Mouse (Mus musculus) megakaryocyte, embryonic 14.5 days (primary cell): Measurements from ENCODE around the gene Pde4b. TPM values are rescaled to one million over a fixed set of nuclear protein-coding genes. Genes with fewer than 3 reads are reported as not detected.
A peak's percentile ranks its signal among the peaks of the same experiment; 100 is the strongest.

Experiments used
- H3K27me3 ChIP-seq: replicated peaks from 2 replicates; pipeline ENCODE3; 2012; ENCODE audit warnings: inconsistent platforms
- H3K36me3 ChIP-seq: replicated peaks from 2 replicates; pipeline ENCODE3; 2012; ENCODE audit warnings: low read length, inconsistent platforms, mixed read lengths
- H3K4me1 ChIP-seq: 2 replicates; pipeline ENCODE4 v1.6.1; 2012; ENCODE audit warnings: inconsistent platforms
- H3K4me3 ChIP-seq: replicated peaks from 2 replicates; pipeline ENCODE3; 2012; ENCODE audit warnings: moderate library complexity, mild to moderate bottlenecking, inconsistent platforms
- H3K9me3 ChIP-seq: 2 replicates; pipeline ENCODE4 v1.6.1; 2012; ENCODE audit warnings: inconsistent platforms
- FLI1 ChIP-seq: IDR thresholded peaks from 2 replicates; pipeline ENCODE4 v1.6.1; 2012; ENCODE audit warnings: low read length, inconsistent platforms, mixed read lengths
- GATA1 ChIP-seq: IDR thresholded peaks from 3 replicates; pipeline ENCODE4 v1.6.1; 2012; ENCODE audit warnings: mixed read lengths, low read length, inconsistent platforms, borderline replicate concordance
- polyA plus RNA-seq: library from polyadenylated mRNA; stranded (reverse); fragments of >175 nt; gene quantifications from 2 replicates; pipeline ENCODE4 v1.2.3, GENCODE M21; 2012; ENCODE audit warnings: low replicate concordance; ENCODE audit not compliant: insufficient read depth

The Pde4b gene
- polyA plus RNA-seq, 1 experiment = 1.2 TPM

DNA sequence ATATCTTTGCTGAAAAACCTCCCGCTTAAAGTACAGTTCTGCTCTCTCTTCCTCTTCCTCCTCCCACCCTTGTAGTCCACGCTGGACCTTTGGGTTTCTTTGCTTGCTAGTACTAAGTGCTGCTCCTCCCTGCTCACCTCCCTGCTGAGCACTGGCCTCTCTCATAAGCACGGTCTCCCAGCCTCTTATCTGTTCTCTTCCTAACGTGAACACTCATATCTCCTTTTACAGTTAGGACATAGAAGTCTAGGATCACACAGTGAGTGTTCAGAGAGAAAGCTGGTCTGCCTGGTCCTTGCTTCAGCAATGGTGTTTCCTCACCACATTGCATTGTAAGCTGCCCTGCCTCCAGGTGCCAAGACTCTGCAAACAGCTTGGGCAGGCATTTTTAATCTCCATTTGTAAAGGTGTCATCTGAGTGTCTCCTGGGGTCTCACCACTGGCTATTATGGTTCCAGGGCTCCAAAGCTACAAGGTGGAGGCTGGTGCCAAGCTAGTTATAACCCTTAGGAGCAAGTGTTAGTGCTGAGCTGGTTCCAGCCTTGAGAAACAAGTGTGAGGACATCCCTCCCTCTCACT, 480.4 kb downstream of the Pde4b start:
- Histone ChIP-seq H3K36me3 (no peaks in the 10 kb centered on the region), H3K4me3 (peak overlapping the region; percentile 43), H3K27me3 (peaks cover 1% of the 10 kb centered on the region), H3K4me1 (peaks cover 51% of the 10 kb centered on the region), H3K9me3 (no peaks in the 10 kb centered on the region)
- TF ChIP-seq FLI1 (no peak), GATA1 (no peak)

DNA sequence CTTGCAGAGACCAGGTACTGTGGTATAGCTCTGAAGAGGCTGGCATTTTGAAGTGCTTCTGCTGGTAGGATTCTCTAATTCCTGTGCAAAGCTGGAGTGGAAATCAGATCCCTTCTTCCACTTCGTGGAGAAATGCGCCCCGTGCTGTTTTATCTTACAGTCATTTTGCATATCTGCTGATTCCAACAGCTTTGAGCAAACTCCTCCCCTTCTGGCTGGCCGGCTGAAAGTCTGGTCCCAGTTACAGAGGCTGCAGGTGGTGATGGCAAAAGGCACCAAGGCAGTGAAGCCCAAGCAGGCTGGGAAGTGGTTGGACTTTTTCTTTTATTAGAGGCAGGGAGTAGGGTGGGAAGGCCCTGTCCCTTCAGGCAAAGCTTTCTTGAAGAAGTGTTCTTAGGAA, 481.2 kb downstream of the Pde4b start:
- Histone ChIP-seq H3K4me3 (peak overlapping the region; percentile 65), H3K27me3 (no peaks in the 10 kb centered on the region), H3K4me1 (peaks cover 59% of the 10 kb centered on the region), H3K9me3 (no peaks in the 10 kb centered on the region), H3K36me3 (no peaks in the 10 kb centered on the region)
- no peak for TF ChIP-seq GATA1
- TF ChIP-seq FLI1 = no peak

DNA sequence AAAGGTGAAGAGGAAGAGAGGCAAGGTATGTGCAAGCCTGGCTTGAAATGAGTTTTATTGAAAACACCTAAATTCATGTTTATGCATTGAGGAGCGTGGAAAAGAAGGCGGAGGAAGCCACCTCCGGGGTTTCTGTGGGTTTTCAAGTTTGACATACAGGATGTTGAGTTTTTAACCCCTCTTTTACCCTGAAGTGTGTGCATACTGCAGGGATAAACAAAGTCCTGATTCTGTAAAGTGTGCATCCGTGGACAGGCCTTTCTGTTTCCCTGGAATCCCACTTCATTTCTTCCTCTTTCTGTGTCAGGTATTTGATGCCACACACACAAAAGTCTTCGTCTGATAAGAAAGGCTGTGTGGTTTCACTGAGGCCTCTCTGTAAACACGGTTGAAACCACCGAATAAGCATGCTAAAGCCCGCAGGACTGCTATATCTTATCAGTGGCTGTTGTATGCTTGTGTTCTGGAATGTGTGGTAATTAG, 481.8 kb downstream of the Pde4b start:
- Histone ChIP-seq H3K27me3 (no peaks in the 10 kb centered on the region), H3K4me3 (peak overlapping the region; percentile 69), H3K36me3 (no peaks in the 10 kb centered on the region), H3K4me1 (peaks cover 64% of the 10 kb centered on the region), H3K9me3 (no peaks in the 10 kb centered on the region)
- TF ChIP-seq FLI1 (no peak), GATA1 (no peak)

DNA sequence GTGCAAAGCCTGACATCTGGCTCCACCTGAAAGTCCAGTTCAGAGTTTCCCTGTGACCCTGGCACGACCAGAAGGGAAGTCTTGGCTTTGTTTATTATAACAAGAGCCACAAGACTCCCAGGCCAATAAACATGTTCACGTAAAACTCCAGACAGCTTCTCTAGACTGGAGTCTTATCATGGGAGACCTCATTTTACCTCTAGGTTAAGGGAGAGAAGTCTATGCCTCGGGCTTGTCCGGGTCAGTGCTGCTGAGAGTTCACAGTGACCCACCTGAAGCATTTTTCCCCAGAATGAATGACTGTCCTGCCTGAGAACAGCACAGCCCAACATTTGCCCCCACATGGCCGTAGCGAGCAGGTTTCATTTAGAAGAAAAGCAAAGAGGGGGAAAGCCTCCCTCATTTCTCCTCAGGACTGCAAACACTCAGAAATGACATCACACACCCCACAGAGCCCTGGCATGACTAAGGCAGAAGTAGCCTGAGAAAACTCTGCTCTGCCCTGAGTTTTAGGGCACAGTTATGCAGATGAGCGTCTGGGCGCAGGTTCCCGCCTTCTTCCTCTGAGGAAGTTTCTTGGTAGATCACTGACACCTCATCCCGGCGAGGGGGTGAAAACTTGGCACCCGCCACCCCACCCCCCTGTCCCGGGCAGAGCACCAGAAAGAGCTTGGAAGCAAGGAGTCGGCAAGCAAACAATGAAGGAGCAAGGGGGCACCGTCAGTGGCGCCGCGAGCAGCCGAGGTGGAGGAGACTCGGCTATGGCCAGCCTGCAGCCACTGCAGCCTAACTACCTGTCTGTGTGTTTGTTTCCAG, 482.8 kb downstream of the Pde4b start:
- Histone ChIP-seq H3K27me3 (no peaks in the 10 kb centered on the region), H3K4me1 (peaks cover 74% of the 10 kb centered on the region), H3K4me3 (peak overlapping the region; percentile 92), H3K9me3 (no peaks in the 10 kb centered on the region), H3K36me3 (peaks cover 6% of the 10 kb centered on the region)
- no peak for TF ChIP-seq GATA1
- no peak for TF ChIP-seq FLI1

DNA sequence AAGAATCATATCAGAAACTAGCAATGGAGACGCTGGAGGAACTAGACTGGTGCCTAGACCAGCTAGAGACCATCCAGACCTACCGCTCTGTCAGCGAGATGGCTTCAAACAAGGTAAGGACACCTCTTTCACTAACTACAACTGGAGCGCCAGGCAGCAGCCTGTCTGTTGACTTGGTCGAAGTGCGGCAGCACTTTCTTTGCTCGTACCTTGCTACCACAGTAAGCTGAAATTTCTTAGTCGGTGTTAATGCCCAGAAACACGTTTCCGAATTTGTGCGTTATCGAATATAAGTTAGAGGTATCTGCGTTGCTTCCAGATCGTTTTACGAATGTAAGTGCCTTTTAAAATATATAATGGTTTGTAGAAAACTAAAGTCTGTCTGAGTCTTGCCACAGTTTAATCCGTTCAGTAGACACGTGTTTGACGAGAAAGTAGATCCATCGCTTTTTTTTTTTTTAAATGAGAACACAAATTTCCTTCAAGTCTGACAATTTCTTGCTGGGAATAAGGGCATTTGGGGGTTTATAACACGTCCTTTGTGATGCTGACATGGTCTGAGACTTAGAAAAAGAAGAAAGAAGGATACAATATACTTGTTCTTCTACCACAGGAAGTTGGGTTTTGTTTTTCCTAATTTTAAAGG, 483.5 kb downstream of the Pde4b start:
- Histone ChIP-seq H3K4me1 (peaks cover 81% of the 10 kb centered on the region), H3K9me3 (no peaks in the 10 kb centered on the region), H3K36me3 (peaks cover 12% of the 10 kb centered on the region)

DNA sequence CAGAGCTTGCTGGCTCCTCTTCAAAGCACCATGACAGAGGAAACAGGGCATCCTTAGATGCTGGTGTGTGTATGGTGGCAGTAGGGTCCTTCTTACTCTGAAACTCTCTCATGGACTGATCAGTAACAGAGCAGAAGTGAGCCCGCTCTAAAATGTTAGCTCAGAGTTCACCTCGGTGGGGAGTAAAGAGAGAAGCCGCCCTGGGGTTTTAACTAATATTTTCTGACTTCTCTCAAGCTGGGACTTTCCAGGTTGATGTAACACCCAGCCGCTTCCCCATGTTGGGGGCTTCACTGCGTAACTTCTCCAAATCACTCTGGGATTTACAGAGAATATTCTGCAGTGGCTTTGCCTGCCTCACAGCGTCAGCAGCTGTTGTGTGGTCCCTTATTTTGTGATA, 484.7 kb downstream of the Pde4b start:
- Histone ChIP-seq H3K4me3 (peak overlapping the region; percentile 92), H3K27me3 (no peaks in the 10 kb centered on the region), H3K4me1 (peaks cover 85% of the 10 kb centered on the region), H3K9me3 (no peaks in the 10 kb centered on the region), H3K36me3 (peaks cover 15% of the 10 kb centered on the region)
- TF ChIP-seq FLI1 (no peak), GATA1 (no peak)

More for the DNA sequence above, 483.5 kb downstream of the Pde4b start:
- peak overlapping the region; percentile 92 for H3K4me3 ChIP-seq
- TF ChIP-seq GATA1 = no peak
- no peak for TF ChIP-seq FLI1
- H3K27me3 ChIP-seq = no peaks in the 10 kb centered on the region

DNA sequence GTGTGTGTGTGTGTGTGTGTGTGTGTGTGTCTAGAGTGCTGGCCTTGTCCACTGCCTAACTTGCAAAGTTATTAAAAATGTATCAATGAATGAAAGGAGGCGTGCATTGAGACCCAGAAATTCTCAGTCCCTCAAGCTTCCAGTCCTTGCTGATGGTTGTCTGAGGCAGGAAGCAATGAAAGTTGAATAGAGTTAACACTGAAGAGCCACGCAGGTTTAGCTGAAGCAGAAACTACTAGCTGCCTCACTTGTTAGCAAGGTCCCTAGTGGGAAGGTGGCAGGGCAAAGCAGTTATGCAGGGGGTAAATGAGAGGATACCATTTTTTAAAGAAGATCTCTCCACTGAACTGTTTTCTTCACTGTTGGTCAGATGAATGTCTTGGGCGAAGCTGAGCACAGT, 485.2 kb downstream of the Pde4b start:
- Histone ChIP-seq H3K36me3 (peaks cover 15% of the 10 kb centered on the region), H3K4me1 (peaks cover 84% of the 10 kb centered on the region), H3K27me3 (no peaks in the 10 kb centered on the region), H3K9me3 (no peaks in the 10 kb centered on the region), H3K4me3 (peak overlapping the region; percentile 92)
- no peak for TF ChIP-seq GATA1
- no peak for TF ChIP-seq FLI1

DNA sequence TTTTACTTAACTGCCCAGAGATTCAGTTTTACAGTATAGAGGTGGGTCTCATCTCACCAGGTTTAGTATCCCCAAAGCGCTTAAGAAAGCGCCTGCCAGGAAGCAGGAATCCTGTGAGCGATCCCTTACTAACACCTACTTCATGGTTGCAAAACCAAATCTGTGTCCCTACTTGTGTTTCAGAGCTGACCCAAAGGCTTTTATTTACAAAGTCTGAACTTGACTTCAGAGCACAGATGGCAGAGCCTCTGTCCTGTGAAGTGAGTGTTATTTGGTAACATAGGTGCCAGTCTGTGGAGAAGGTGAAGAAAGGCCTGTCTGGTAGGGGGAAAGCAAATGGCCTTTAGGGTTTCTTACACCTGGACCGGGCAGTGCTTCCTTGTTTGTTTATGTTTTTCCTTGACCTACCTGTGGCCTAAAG, 486.0 kb downstream of the Pde4b start:
- Histone ChIP-seq H3K9me3 (no peaks in the 10 kb centered on the region), H3K36me3 (peaks cover 18% of the 10 kb centered on the region), H3K4me3 (peak overlapping the region; percentile 83), H3K27me3 (no peaks in the 10 kb centered on the region), H3K4me1 (peaks cover 82% of the 10 kb centered on the region)
- TF ChIP-seq GATA1 = no peak
- TF ChIP-seq FLI1 = no peak

DNA sequence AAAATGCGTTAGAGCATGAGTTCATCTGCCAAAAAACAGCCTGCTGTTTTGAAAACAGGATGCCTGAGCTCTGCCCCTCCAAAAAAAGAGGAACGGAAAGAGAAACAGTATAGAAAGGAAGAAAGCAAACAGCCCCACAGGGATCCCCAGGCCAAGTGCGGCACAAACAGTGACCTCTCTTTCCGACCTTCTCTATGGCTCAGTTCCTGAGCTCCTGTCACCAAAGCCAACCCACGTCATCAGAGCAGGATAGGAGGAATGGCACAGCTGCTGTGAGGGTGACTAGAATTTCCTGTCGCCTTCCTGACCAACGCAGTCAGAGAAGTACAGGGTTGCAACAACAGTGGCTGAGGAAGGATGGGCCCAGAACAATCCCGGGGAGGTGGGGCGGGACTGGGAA, 486.9 kb downstream of the Pde4b start:
- TF ChIP-seq GATA1 (no peak), FLI1 (no peak)
- H3K27me3 ChIP-seq = no peaks in the 10 kb centered on the region
- H3K36me3 ChIP-seq = peaks cover 18% of the 10 kb centered on the region
- H3K9me3 ChIP-seq = no peaks in the 10 kb centered on the region
- H3K4me3 ChIP-seq = peak overlapping the region; percentile 83
- H3K4me1 ChIP-seq = peaks cover 78% of the 10 kb centered on the region
